In genomic region chr3:88590246-88590645, GRCm38 (mm10) we compare ENCODE assay signal across 16 mouse cellular contexts. TPM values are rescaled to one million over a fixed set of nuclear protein-coding genes. Genes with fewer than 3 reads are reported as not detected.
DNase-seq lines count a peak whose midpoint lies in the region; ATAC-seq and TF ChIP-seq lines count a peak whose summit lies in the region.
"Had no signal": no experiment of that assay in that cellular context is flagged by ENCODE, and none has a peak within 500 bp of the region (broad histone marks: within the 10 kb centered on the region; RNA-seq: fewer than 3 reads in every experiment).

No protein-coding gene starts in this region.

- TF ChIP-seq POLR2A in limb, embryonic 14.5 days (IDR thresholded peaks at IDR 0.05; ENCODE audit: borderline replicate concordance, extremely low read depth, insufficient read depth, insufficient read length): no peak

- ATAC-seq in forebrain, embryonic 14.5 days: no peak
- no peak for ATAC-seq in kidney, embryonic 16.5 days (ENCODE audit: low FRiP score, low TSS enrichment)
- no peak for ATAC-seq in limb, embryonic 14.5 days (ENCODE audit: low FRiP score, low read depth)
- ATAC-seq: forebrain, embryonic 13.5 days had no signal

- H3K4me1 ChIP-seq in forebrain, embryonic 10.5 days: peaks cover 31% of the 10 kb centered on the region
- no peaks in the 10 kb centered on the region for H3K4me1 ChIP-seq in forebrain, embryonic 14.5 days (ENCODE audit: control insufficient read depth, insufficient read depth, low read length)
- peaks cover 20% of the 10 kb centered on the region for H3K4me1 ChIP-seq in kidney, embryonic 16.5 days (ENCODE audit: insufficient read depth, low read length)
- H3K4me1 ChIP-seq in embryonic facial prominence, embryonic 10.5 days: peaks cover 27% of the 10 kb centered on the region
- peaks cover 5% of the 10 kb centered on the region; the same call in 1 of the 2 replicates for H3K4me1 ChIP-seq in limb, embryonic 14.5 days (ENCODE audit: control insufficient read depth, insufficient read depth, low read length)

- no peak overlapping the region for H3K4me2 ChIP-seq in forebrain, embryonic 14.5 days (ENCODE audit: low read length)
- H3K4me2 ChIP-seq in kidney, embryonic 16.5 days (replicated peaks; ENCODE audit: low read depth, low read length): no peak overlapping the region
- H3K4me2 ChIP-seq in limb, embryonic 14.5 days (replicated peaks; ENCODE audit: low read depth, low read length, severe bottlenecking): no peak overlapping the region
- H3K4me2 ChIP-seq: forebrain, embryonic 13.5 days; limb, embryonic 15.5 days had no signal

- peak overlapping the region; percentile 53 for H3K27ac ChIP-seq in forebrain, embryonic 10.5 days
- H3K27ac ChIP-seq in forebrain, embryonic 14.5 days (ENCODE audit: low read depth, low read length): no peak overlapping the region
- H3K27ac ChIP-seq in kidney, embryonic 16.5 days (ENCODE audit: low read length): peak overlapping the region; percentile 7
- H3K27ac ChIP-seq in embryonic facial prominence, embryonic 10.5 days (replicated peaks): peak overlapping the region; percentile 22; the same call in 1 of the 2 replicates
- H3K27ac ChIP-seq in limb, embryonic 14.5 days (replicated peaks; ENCODE audit: low read depth, low read length): 0 out of 2 replicates have a peak overlapping the region, but pooled peaks have one; percentile 3
- H3K27ac ChIP-seq: forebrain, embryonic 13.5 days; limb, embryonic 15.5 days had no signal

- no peak overlapping the region for H3K4me3 ChIP-seq in forebrain, embryonic 10.5 days
- H3K4me3 ChIP-seq in forebrain, embryonic 14.5 days (ENCODE audit: low read depth, low read length): no peak overlapping the region
- no peak overlapping the region for H3K4me3 ChIP-seq in kidney, embryonic 16.5 days (ENCODE audit: low read length)
- no peak overlapping the region for H3K4me3 ChIP-seq in embryonic facial prominence, embryonic 10.5 days
- no peak overlapping the region for H3K4me3 ChIP-seq in limb, embryonic 14.5 days (replicated peaks; ENCODE audit: low read length)
- H3K4me3 ChIP-seq: forebrain, embryonic 13.5 days; limb, embryonic 15.5 days had no signal

- no peak overlapping the region for H3K9ac ChIP-seq in forebrain, embryonic 14.5 days (ENCODE audit: low read length)
- H3K9ac ChIP-seq in kidney, embryonic 16.5 days (replicated peaks; ENCODE audit: low read length): 0 out of 2 replicates have a peak overlapping the region, but pooled peaks have one; percentile 3
- H3K9ac ChIP-seq in limb, embryonic 14.5 days (ENCODE audit: low read depth, low read length, severe bottlenecking): no peak overlapping the region
- H3K9ac ChIP-seq: forebrain, embryonic 13.5 days; limb, embryonic 15.5 days had no signal

- H3K36me3 ChIP-seq in forebrain, embryonic 10.5 days (replicated peaks): peaks cover 41% of the 10 kb centered on the region
- peaks cover 35% of the 10 kb centered on the region for H3K36me3 ChIP-seq in forebrain, embryonic 14.5 days (ENCODE audit: control insufficient read depth, insufficient read depth, low read length)
- H3K36me3 ChIP-seq in kidney, embryonic 16.5 days (ENCODE audit: insufficient read depth, low read length): peaks cover 31% of the 10 kb centered on the region
- H3K36me3 ChIP-seq in embryonic facial prominence, embryonic 10.5 days (replicated peaks): peaks cover 48% of the 10 kb centered on the region
- H3K36me3 ChIP-seq in limb, embryonic 14.5 days (ENCODE audit: control insufficient read depth, insufficient read depth, low read length): peaks cover 37% of the 10 kb centered on the region

- H3K9me3 ChIP-seq in forebrain, embryonic 10.5 days: no peaks in the 10 kb centered on the region
- no peaks in the 10 kb centered on the region for H3K9me3 ChIP-seq in forebrain, embryonic 14.5 days (replicated peaks; ENCODE audit: control insufficient read depth, low read length)
- no peaks in the 10 kb centered on the region for H3K9me3 ChIP-seq in kidney, embryonic 16.5 days (ENCODE audit: low read length)
- H3K9me3 ChIP-seq in embryonic facial prominence, embryonic 10.5 days: no peaks in the 10 kb centered on the region
- H3K9me3 ChIP-seq in limb, embryonic 14.5 days (ENCODE audit: control insufficient read depth, low read length): no peaks in the 10 kb centered on the region
- H3K9me3 ChIP-seq: forebrain, embryonic 13.5 days; limb, embryonic 15.5 days had no signal

- no peaks in the 10 kb centered on the region for H3K27me3 ChIP-seq in forebrain, embryonic 10.5 days (ENCODE audit: poor library complexity, severe bottlenecking)
- no peaks in the 10 kb centered on the region for H3K27me3 ChIP-seq in forebrain, embryonic 14.5 days (replicated peaks; ENCODE audit: control insufficient read depth, insufficient read depth, low read length)
- H3K27me3 ChIP-seq in kidney, embryonic 16.5 days (ENCODE audit: insufficient read depth, low read length): no peaks in the 10 kb centered on the region
- no peaks in the 10 kb centered on the region for H3K27me3 ChIP-seq in embryonic facial prominence, embryonic 10.5 days (replicated peaks; ENCODE audit: low read depth, poor library complexity, severe bottlenecking)
- H3K27me3 ChIP-seq in limb, embryonic 14.5 days (ENCODE audit: control insufficient read depth, insufficient read depth, low read length): no peaks in the 10 kb centered on the region
- H3K27me3 ChIP-seq: forebrain, embryonic 13.5 days; limb, embryonic 15.5 days had no signal

- WGBS in forebrain, embryonic 10.5 days: 25% methylated on average over 5 of the region's 5 CpGs
- 26% methylated on average over 5 of the region's 5 CpGs for WGBS in forebrain, embryonic 14.5 days
- WGBS in kidney, embryonic 16.5 days: 18% methylated on average over 5 of the region's 5 CpGs
- 10% methylated on average over 5 of the region's 5 CpGs for WGBS in embryonic facial prominence, embryonic 10.5 days
- 27% methylated on average over 5 of the region's 5 CpGs for WGBS in limb, embryonic 14.5 days

- DNase-seq in forebrain, embryonic 10.5 days (ENCODE audit: extremely low spot score, low spot score): no peak
- no peak for DNase-seq in forebrain, embryonic 14.5 days (ENCODE audit: low spot score)
- DNase-seq in kidney, postnatal 10 days: no peak
- peak; percentile 37 for DNase-seq in embryonic facial prominence, embryonic 10.5 days (ENCODE audit: low spot score)
- no peak for DNase-seq in limb, embryonic 14.5 days (ENCODE audit: low spot score)
- no peak for DNase-seq in MN1 (ENCODE audit: low spot score)
- no peak for DNase-seq in ovary, adult 18-20 months (ENCODE audit: low spot score)
- DNase-seq: cerebellum, postnatal 36 days; gastrocnemius, postnatal 36 days; heart, postnatal 36 days; kidney, adult 2 months; spleen, adult 18-20 months; thymus, adult 18-20 months had no signal

RNA-seq across cellular contexts. Expression of gene Ssr2, which starts 14.6 kb away (rescaled TPM):
- 174 and 188 TPM in 2 replicates for polyA plus RNA-seq in forebrain, embryonic 10.5 days (2016; fragmentation: Nextera tagmentation; extraction: Ambion mirVana)
- 135 and 155 TPM in 2 replicates for polyA plus RNA-seq in forebrain, embryonic 14.5 days (2014; fragmentation: Nextera tagmentation; extraction: Ambion mirVana)
- polyA plus RNA-seq in kidney, embryonic 16.5 days (2015; fragmentation: Nextera tagmentation; extraction: Ambion mirVana): 269 and 323 TPM in 2 replicates
- polyA plus RNA-seq in embryonic facial prominence, embryonic 10.5 days (2016; fragmentation: Nextera tagmentation; extraction: Ambion mirVana): 229 and 231 TPM in 2 replicates
- 422 and 466 TPM in 2 replicates for polyA plus RNA-seq in limb, embryonic 14.5 days (2012; rRNA removed)
- 307 and 325 TPM in 2 replicates for polyA plus RNA-seq in limb, embryonic 14.5 days (2014; fragmentation: Nextera tagmentation; extraction: Ambion mirVana)

RNA-seq across cellular contexts. Expression of gene Arhgef2, which starts 15.5 kb away (rescaled TPM):
- 79.3 and 92.6 TPM in 2 replicates for polyA plus RNA-seq in forebrain, embryonic 10.5 days (2016; fragmentation: Nextera tagmentation; extraction: Ambion mirVana)
- polyA plus RNA-seq in forebrain, embryonic 14.5 days (2014; fragmentation: Nextera tagmentation; extraction: Ambion mirVana): 90.6 and 122 TPM in 2 replicates
- 103 and 119 TPM in 2 replicates for polyA plus RNA-seq in kidney, embryonic 16.5 days (2015; fragmentation: Nextera tagmentation; extraction: Ambion mirVana)
- 110 and 116 TPM in 2 replicates for polyA plus RNA-seq in embryonic facial prominence, embryonic 10.5 days (2016; fragmentation: Nextera tagmentation; extraction: Ambion mirVana)
- 81.9 and 105 TPM in 2 replicates for polyA plus RNA-seq in limb, embryonic 14.5 days (2012; rRNA removed)
- 84.7 and 94.8 TPM in 2 replicates for polyA plus RNA-seq in limb, embryonic 14.5 days (2014; fragmentation: Nextera tagmentation; extraction: Ambion mirVana)

RNA-seq across cellular contexts. Expression of gene Ubqln4, which starts 36.7 kb away (rescaled TPM):
- 73.4 and 77.4 TPM in 2 replicates for polyA plus RNA-seq in forebrain, embryonic 10.5 days (2016; fragmentation: Nextera tagmentation; extraction: Ambion mirVana)
- polyA plus RNA-seq in forebrain, embryonic 14.5 days (2014; fragmentation: Nextera tagmentation; extraction: Ambion mirVana): 40.5 and 43.3 TPM in 2 replicates
- 52.7 and 57.8 TPM in 2 replicates for polyA plus RNA-seq in kidney, embryonic 16.5 days (2015; fragmentation: Nextera tagmentation; extraction: Ambion mirVana)
- 68.6 and 77.9 TPM in 2 replicates for polyA plus RNA-seq in embryonic facial prominence, embryonic 10.5 days (2016; fragmentation: Nextera tagmentation; extraction: Ambion mirVana)
- 90.4 and 112 TPM in 2 replicates for polyA plus RNA-seq in limb, embryonic 14.5 days (2012; rRNA removed)
- 52.5 and 57.8 TPM in 2 replicates for polyA plus RNA-seq in limb, embryonic 14.5 days (2014; fragmentation: Nextera tagmentation; extraction: Ambion mirVana)

RNA-seq across cellular contexts. Expression of gene Lamtor2, which starts 37.4 kb away (rescaled TPM):
- 172 and 174 TPM in 2 replicates for polyA plus RNA-seq in forebrain, embryonic 10.5 days (2016; fragmentation: Nextera tagmentation; extraction: Ambion mirVana)
- 107 and 122 TPM in 2 replicates for polyA plus RNA-seq in forebrain, embryonic 14.5 days (2014; fragmentation: Nextera tagmentation; extraction: Ambion mirVana)
- 189 and 207 TPM in 2 replicates for polyA plus RNA-seq in kidney, embryonic 16.5 days (2015; fragmentation: Nextera tagmentation; extraction: Ambion mirVana)
- 158 and 161 TPM in 2 replicates for polyA plus RNA-seq in embryonic facial prominence, embryonic 10.5 days (2016; fragmentation: Nextera tagmentation; extraction: Ambion mirVana)
- polyA plus RNA-seq in limb, embryonic 14.5 days (2012; rRNA removed): 92.5 and 117 TPM in 2 replicates
- 100 and 103 TPM in 2 replicates for polyA plus RNA-seq in limb, embryonic 14.5 days (2014; fragmentation: Nextera tagmentation; extraction: Ambion mirVana)

RNA-seq across cellular contexts. Expression of gene Rab25, which starts 42.1 kb away (rescaled TPM):
- polyA plus RNA-seq in forebrain, embryonic 10.5 days (2016; fragmentation: Nextera tagmentation; extraction: Ambion mirVana): 2.8 and 4.0 TPM in 2 replicates
- not detected in 2 replicates for polyA plus RNA-seq in forebrain, embryonic 14.5 days (2014; fragmentation: Nextera tagmentation; extraction: Ambion mirVana)
- 17.3 and 23.9 TPM in 2 replicates for polyA plus RNA-seq in kidney, embryonic 16.5 days (2015; fragmentation: Nextera tagmentation; extraction: Ambion mirVana)
- polyA plus RNA-seq in embryonic facial prominence, embryonic 10.5 days (2016; fragmentation: Nextera tagmentation; extraction: Ambion mirVana): 4.9 and 5.8 TPM in 2 replicates
- 27.0 and 35.0 TPM in 2 replicates for polyA plus RNA-seq in limb, embryonic 14.5 days (2012; rRNA removed)
- polyA plus RNA-seq in limb, embryonic 14.5 days (2014; fragmentation: Nextera tagmentation; extraction: Ambion mirVana): 52.7 and 70.4 TPM in 2 replicates
- polyA plus RNA-seq: forebrain, embryonic 13.5 days had no signal
